Mouse (Mus musculus) heart, embryonic 16.5 days (tissue): ENCODE data around the gene Crtam. TPM values are rescaled to one million over a fixed set of nuclear protein-coding genes. Genes with fewer than 3 reads are reported as not detected.

Source experiments
- ATAC-seq: fragments of 200-750 bp; cut with Nextera tagmentation; replicated peaks from 2 replicates; pipeline ENCODE4 v1.8.0; 2017; ENCODE audit warnings: moderate number of reproducible peaks; ENCODE audit not compliant: insufficient read depth, low FRiP score; ENCODE audit errors: extremely low read depth
- H3K27ac ChIP-seq: fragments of 300-500 bp; sonication (generic); 2 replicates; pipeline ENCODE4 v1.5.1; 2014; ENCODE audit warnings: mild to moderate bottlenecking, low read length, control low read depth, moderate library complexity
- H3K27me3 ChIP-seq: fragments of 300-500 bp; sonication (generic); 2 replicates; pipeline ENCODE4 v1.6.1; 2014; ENCODE audit warnings: low read length, mixed read lengths; ENCODE audit not compliant: control insufficient read depth, insufficient read depth
- H3K36me3 ChIP-seq: fragments of 300-500 bp; sonication (generic); 2 replicates; pipeline ENCODE4 v1.6.1; 2014; ENCODE audit not compliant: control insufficient read depth, insufficient read depth
- H3K4me1 ChIP-seq: fragments of 300-500 bp; sonication (generic); 2 replicates; pipeline ENCODE4 v1.6.1; 2014; ENCODE audit warnings: low read length, mixed read lengths; ENCODE audit not compliant: control insufficient read depth, insufficient read depth
- H3K4me2 ChIP-seq: fragments of 300-500 bp; sonication (generic); 2 replicates; pipeline ENCODE4 v1.6.1; 2014; ENCODE audit warnings: low read depth, mild to moderate bottlenecking, control low read depth, low read length
- H3K4me3 ChIP-seq: fragments of 300-500 bp; sonication (generic); 2 replicates; pipeline ENCODE4 v1.5.1; 2014; ENCODE audit warnings: mild to moderate bottlenecking, control low read depth, low read length
- H3K9ac ChIP-seq: fragments of 300-500 bp; sonication (generic); 2 replicates; pipeline ENCODE4 v1.6.1; 2014; ENCODE audit warnings: low read length, control low read depth
- H3K9me3 ChIP-seq: fragments of 300-500 bp; sonication (generic); replicated peaks from 2 replicates; pipeline ENCODE4 v1.6.1; 2016; ENCODE audit warnings: low read length; ENCODE audit not compliant: control insufficient read depth
- WGBS: fragments of 180-500 bp; shearing (Covaris S2); extraction: QIAGEN DNeasy Blood & Tissue Kit; methylation state at CpG from one replicate; pipeline ENCODE4 v1.1.7; 2014; 5-methylcytosine and 5-hydroxymethylcytosine counted together
- polyA plus RNA-seq: library from polyadenylated mRNA; unstranded; fragments of >200 nt; fragmentation: Nextera tagmentation; extraction: Ambion mirVana; gene quantifications from 2 replicates; pipeline ENCODE4 v1.2.1, GENCODE M21; 2015

Gene Crtam
- polyA plus RNA-seq, 1 experiment from 2014 or later: 0.07 TPM

- Histone ChIP-seq H3K27ac (no peak overlapping the region), H3K4me1 (no peaks in the 10 kb centered on the region), H3K36me3 (no peaks in the 10 kb centered on the region), H3K9ac (no peak overlapping the region), H3K9me3 (no peaks in the 10 kb centered on the region), H3K4me2 (no peak overlapping the region), H3K4me3 (no peak overlapping the region), H3K27me3 (no peaks in the 10 kb centered on the region)
- ATAC-seq: no peak
- 65% methylated on average over 4 of the region's 4 CpGs for WGBS
These were observed 10.1 kb upstream of the Crtam start for GRCm38 (mm10) chr9:41014512-41014911.

GRCm38 (mm10) chr9:41012456-41012855 lies 8.0 kb upstream of the Crtam start:
- Histone ChIP-seq H3K4me3 (no peak overlapping the region), H3K9me3 (no peaks in the 10 kb centered on the region), H3K9ac (no peak overlapping the region), H3K27me3 (no peaks in the 10 kb centered on the region), H3K36me3 (no peaks in the 10 kb centered on the region), H3K27ac (no peak overlapping the region), H3K4me1 (no peaks in the 10 kb centered on the region), H3K4me2 (no peak overlapping the region)
- ATAC-seq: no peak
- WGBS: 91% methylated on average over 5 of the region's 5 CpGs

- Histone ChIP-seq H3K4me2 (no peak overlapping the region), H3K9me3 (no peaks in the 10 kb centered on the region), H3K9ac (no peak overlapping the region), H3K27me3 (no peaks in the 10 kb centered on the region), H3K36me3 (no peaks in the 10 kb centered on the region), H3K4me1 (no peaks in the 10 kb centered on the region), H3K27ac (no peak overlapping the region), H3K4me3 (no peak overlapping the region)
- ATAC-seq: no peak
- WGBS: 85% methylated on average over 13 of the region's 13 CpGs
These were observed 7.3 kb upstream of the Crtam start for GRCm38 (mm10) chr9:41011512-41012436.

- no peak overlapping the region for H3K4me2 ChIP-seq
- ATAC-seq: no peak
- H3K27ac ChIP-seq: no peak overlapping the region
- no peaks in the 10 kb centered on the region for H3K27me3 ChIP-seq
- H3K9me3 ChIP-seq: no peaks in the 10 kb centered on the region
- H3K36me3 ChIP-seq: no peaks in the 10 kb centered on the region
- no peak overlapping the region for H3K4me3 ChIP-seq
- H3K9ac ChIP-seq: no peak overlapping the region
- WGBS: 41% methylated on average over 1 of the region's 1 CpGs
- no peaks in the 10 kb centered on the region; the same call in 1 of the 2 replicates for H3K4me1 ChIP-seq
These were observed 3.4 kb upstream of the Crtam start for GRCm38 (mm10) chr9:41007785-41008184.

- H3K9me3 ChIP-seq: no peaks in the 10 kb centered on the region
- WGBS: 76% methylated on average over 7 of the region's 7 CpGs
These were observed 7.2 kb downstream of the Crtam start for GRCm38 (mm10) chr9:40997116-40997779.

GRCm38 (mm10) chr9:40994075-40994474 lies 10.4 kb downstream of the Crtam start:
- Histone ChIP-seq H3K27me3 (no peaks in the 10 kb centered on the region), H3K36me3 (no peaks in the 10 kb centered on the region)
- WGBS: 67% methylated on average over 5 of the region's 5 CpGs

More at GRCm38 (mm10) chr9:40997116-40997779, 7.2 kb downstream of the Crtam start:
- Histone ChIP-seq H3K4me1 (no peaks in the 10 kb centered on the region), H3K27ac (no peak overlapping the region), H3K4me2 (no peak overlapping the region), H3K9ac (no peak overlapping the region), H3K4me3 (no peak overlapping the region), H3K36me3 (no peaks in the 10 kb centered on the region), H3K27me3 (no peaks in the 10 kb centered on the region)
- ATAC-seq: no peak

GRCm38 (mm10) chr9:40991511-40991910 lies 12.9 kb downstream of the Crtam start:
- H3K36me3 ChIP-seq: no peaks in the 10 kb centered on the region
- H3K4me2 ChIP-seq: no peak overlapping the region
- no peaks in the 10 kb centered on the region for H3K4me1 ChIP-seq
- H3K9me3 ChIP-seq: no peaks in the 10 kb centered on the region
- no peak overlapping the region for H3K4me3 ChIP-seq
- no peaks in the 10 kb centered on the region for H3K27me3 ChIP-seq
- 88% methylated on average over 6 of the region's 6 CpGs for WGBS
- no peak overlapping the region for H3K9ac ChIP-seq
- ATAC-seq: no peak
- no peak overlapping the region for H3K27ac ChIP-seq

More at GRCm38 (mm10) chr9:40994075-40994474, 10.4 kb downstream of the Crtam start:
- Histone ChIP-seq H3K4me3 (no peak overlapping the region), H3K4me1 (no peaks in the 10 kb centered on the region), H3K27ac (no peak overlapping the region), H3K9me3 (no peaks in the 10 kb centered on the region), H3K4me2 (no peak overlapping the region), H3K9ac (no peak overlapping the region)
- ATAC-seq: no peak

GRCm38 (mm10) chr9:40989940-40990588 lies 14.4 kb downstream of the Crtam start:
- H3K9me3 ChIP-seq: no peaks in the 10 kb centered on the region
- no peak overlapping the region for H3K9ac ChIP-seq
- ATAC-seq: no peak
- no peaks in the 10 kb centered on the region for H3K36me3 ChIP-seq
- no peak overlapping the region for H3K27ac ChIP-seq
- H3K4me3 ChIP-seq: no peak overlapping the region
- 36% methylated on average over 4 of the region's 4 CpGs for WGBS
- H3K4me1 ChIP-seq: no peaks in the 10 kb centered on the region
- no peak overlapping the region for H3K4me2 ChIP-seq
- no peaks in the 10 kb centered on the region for H3K27me3 ChIP-seq

- 64% methylated on average over 3 of the region's 3 CpGs for WGBS
These were observed 20.1 kb downstream of the Crtam start for GRCm38 (mm10) chr9:40984313-40984712.

More at GRCm38 (mm10) chr9:40984313-40984712, 20.1 kb downstream of the Crtam start:
- Histone ChIP-seq H3K27me3 (no peaks in the 10 kb centered on the region), H3K27ac (no peak overlapping the region), H3K9me3 (no peaks in the 10 kb centered on the region), H3K4me2 (no peak overlapping the region), H3K4me3 (no peak overlapping the region), H3K4me1 (no peaks in the 10 kb centered on the region), H3K9ac (no peak overlapping the region), H3K36me3 (no peaks in the 10 kb centered on the region)
- ATAC-seq: no peak
